Mouse (Mus musculus) embryo, embryonic 10 days (tissue): ENCODE results near the gene Olfr1360.

Experiments used
- DNase-seq: peaks from one replicate; pipeline ENCODE4 v3.0.0-alpha.2; 2015; ENCODE audit warnings: low spot score

The Olfr1360 gene

GRCm38 (mm10) chr13:21642418-21642817 lies 34.8 kb downstream of the Olfr1360 start, which contains the start of gene Olfr11:
Gene Olfr11, minus strand, starts transcription at chr13:21642518.
- no peak for DNase-seq
